Mouse (Mus musculus) ES-CJ7 (cell line): ENCODE results near the gene Trmo.

Experiments
- DNase-seq: peaks from one replicate; pipeline ENCODE4 v3.0.0; 2011; ENCODE audit warnings: low read depth, low spot score

The Trmo gene

DNA sequence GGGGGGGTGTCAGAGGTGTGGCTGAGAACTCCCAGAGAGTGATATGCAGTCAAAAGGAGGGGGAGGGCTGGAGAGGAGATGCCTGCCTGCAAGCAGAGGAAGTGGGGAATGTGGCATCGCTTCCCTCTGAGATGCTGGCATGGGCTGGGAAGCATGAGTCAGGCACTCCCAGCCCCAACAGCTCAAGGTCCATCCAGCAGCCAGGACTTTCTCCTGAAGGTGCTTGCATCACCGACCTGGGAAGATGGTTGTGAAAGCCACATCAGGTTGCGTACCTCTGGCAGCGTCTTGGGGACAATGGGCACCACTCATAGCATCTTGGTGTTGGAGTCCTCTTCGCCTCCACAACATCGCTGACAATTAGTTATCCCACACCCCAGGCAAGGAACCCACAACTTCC lies 18.8 kb downstream of the Trmo start:
- peak; percentile 23 for DNase-seq

DNA sequence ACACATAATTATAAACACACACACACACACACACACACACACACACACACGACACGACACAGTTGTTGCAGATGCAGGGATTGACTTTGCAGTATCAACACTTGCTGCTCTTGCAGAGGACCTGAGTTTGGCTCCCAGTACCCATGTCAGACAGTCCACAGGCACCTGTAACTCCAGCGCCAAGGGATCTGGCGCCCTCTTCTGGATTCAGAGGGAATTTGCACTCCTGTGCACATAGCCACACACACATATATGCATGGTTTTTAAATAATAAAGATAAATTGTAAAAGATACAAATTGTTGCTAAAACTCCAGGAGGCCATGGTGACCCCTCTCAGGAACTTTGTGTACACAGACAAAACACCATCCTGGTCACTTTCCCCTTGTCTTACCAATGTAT lies 20.2 kb downstream of the Trmo start:
- DNase-seq, result peak; percentile 59

DNA sequence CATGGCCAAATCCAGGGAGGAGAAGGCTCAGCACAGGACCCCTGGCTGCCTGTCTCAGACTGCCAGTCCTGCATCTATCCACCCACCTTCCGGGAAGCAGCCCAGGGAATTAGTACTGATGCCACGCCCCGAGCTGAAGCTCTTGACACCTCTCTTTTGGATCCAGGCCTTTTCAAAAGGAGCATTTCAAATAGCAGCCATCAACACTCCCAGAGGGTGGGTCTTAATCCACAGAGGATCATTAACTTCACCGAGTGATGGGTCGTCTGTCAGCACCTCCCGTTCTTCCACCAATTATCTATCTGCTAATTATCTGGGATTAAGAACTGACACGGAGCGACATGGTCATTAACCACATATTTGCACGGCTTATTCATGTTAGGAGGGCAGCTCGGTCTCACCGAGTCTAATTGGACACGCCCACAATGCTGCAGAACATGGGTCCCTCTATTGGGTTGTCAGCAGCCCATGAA lies 21.7 kb downstream of the Trmo start:
- peak; percentile 39 for DNase-seq

DNA sequence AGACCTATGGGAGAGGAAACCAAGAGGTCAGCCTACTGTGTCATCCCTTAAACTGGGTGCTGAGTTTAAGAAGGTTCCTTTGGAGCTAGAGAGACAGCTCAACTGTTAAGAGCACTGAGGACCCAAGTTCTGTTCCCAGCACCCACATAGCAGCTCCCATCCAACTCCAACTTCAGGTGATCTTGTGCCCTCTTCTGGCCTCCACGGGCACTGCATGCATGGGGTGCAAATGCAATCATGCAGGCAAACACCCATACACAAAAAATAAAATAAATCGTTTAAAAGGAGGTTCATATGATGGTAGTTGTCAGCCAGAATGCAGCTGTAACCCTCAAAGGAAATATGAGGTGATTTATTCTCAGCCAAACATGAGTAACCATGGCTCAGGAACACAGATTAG lies 24.9 kb downstream of the Trmo start:
- DNase-seq, result no peak

DNA sequence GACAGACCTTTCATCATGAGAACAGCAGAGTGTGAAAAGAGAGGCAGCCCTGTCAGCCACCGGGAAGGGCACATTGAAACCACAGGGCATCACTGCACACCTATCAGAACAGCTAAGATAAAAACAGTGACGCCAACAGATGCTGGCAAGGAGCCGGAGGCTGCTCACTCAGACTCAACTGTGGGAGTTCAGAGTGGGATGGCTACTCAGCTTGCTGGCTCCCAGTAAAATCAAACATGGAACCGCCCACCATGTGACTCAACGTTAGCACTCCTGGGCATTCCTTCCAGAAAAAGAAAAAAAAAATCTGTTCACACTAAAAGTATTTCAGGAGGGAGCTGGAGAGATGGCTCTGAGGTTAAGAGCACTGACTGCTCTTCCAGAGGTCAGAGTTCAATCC lies 28.0 kb downstream of the Trmo start:
- no peak for DNase-seq

DNA sequence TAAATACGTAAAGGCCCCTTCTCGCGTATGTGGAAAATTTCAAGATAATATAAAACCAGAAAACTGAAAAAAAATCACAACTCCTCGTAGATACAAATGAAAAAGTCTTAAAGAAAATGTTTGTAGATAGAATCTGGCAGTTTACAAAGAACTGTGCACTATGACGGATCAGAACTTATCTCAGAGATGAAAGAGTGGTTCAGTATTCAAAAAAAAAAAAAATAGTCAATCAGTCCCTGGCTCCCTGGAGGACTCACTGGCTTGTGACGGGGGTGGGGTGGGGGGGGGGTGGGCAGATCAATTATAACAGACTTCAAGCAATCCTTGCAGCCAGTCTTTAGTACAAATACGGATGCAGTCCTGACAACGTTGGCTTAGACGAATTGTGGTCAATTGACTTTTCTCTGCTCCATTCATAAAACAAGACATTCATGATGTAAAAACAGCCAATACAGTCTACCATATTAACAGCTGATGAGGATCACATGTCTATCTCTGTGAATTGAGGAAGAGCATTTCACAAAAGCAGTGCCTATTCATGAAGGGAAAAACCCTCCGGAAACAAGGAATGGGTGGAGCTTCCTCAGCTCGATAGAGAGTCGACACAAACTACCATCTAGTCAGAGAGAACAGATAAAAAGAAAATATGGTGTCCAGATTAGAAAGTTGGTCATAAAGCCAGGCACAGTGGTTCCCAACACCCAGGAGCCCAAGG lies 29.5 kb downstream of the Trmo start:
- no peak for DNase-seq

DNA sequence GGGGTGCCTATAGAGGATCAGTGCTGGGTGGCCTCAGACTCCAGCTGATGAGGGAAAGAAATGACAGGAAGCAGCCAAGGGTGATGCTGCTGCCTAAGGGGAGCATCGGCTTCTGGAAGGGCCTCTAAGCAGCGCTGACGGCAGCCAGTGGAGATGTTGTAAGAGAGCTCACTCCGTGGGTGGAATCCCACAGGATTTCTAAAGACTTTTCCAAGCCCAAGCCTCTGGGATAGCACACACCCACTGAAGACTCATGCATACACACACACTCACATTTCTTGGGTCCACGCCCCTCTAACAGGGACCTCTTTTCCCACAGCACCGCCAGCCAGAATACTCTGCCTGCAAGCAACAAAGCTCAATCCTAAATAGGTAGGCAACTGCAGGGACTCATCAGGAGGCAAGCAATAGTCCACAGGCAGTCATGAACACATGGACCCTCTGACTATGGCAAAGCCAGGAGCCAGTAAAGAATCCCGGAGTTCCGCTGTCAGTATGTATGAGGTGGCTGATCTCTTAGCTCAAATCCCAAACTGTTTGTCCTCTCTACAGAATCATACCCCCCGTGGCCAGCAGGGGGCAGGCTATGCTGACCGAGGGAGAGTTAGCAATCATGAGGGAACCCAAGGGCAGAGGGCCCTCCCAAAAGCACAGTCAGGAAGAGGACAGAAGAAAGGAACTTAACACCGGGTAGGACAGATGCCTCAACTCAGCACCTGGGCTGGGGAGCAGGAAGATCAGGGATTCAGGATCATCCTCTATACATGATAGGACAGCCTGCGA lies 32.7 kb downstream of the Trmo start:
- DNase-seq, result peak; percentile 79

DNA sequence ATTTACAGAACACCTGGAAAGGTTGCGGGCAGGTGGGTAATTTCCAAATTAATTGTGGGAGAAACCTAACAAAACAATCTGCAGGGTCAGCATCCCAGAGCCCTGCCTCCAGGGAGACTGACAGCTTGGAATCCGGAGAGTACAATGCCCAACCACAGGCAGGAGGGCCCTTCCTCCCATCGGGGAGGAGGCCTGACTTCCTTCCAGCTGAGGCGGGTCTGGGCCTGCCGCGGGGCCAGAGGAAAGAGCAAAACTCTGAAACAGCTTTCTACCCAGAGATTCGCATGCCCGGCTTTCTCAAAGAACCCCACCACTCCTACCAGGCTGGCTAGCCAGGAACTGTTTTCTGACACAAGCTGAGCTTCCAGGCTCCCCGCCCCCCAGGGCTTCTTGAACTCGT lies 36.2 kb downstream of the Trmo start:
- DNase-seq, result no peak

DNA sequence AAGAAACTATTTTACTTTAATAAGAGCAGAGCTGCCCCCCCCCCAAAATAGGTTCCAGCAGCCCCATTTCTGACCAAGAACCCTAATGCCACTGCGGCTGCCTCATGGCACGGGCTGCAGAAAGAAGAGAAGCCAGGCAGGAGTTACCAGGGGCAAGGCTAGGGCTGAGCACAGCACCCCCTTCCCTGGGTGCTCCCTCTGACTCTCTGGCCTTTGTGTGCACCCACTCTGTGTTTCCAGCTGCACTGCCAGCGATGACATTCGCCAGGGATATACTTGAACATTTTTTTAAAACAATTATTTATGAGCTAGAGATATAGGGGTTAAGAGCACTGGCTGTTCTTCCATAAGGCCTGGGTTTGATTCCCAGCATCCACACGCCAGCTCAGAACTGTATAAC lies 39.7 kb downstream of the Trmo start:
- DNase-seq, result no peak

DNA sequence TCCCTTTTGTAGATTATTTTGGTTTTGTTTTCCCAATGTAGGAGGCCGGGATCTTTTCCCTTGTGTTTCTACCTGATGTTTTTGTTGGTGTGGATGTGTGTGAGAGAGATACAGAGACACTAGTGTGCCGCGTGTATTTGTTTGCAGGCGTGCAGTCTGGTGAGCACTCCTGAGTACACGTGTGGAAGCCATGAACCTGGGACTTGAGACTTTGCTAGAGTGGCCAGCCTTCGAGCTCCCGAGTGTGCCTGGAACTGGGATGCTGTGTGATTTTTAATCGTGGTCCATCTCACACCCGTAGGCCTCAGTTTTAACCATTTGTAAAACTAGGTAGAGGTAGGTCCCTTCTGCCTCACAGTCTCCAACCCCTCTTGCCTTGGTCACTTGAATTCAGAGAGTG lies 40.3 kb downstream of the Trmo start:
- no peak for DNase-seq

DNA sequence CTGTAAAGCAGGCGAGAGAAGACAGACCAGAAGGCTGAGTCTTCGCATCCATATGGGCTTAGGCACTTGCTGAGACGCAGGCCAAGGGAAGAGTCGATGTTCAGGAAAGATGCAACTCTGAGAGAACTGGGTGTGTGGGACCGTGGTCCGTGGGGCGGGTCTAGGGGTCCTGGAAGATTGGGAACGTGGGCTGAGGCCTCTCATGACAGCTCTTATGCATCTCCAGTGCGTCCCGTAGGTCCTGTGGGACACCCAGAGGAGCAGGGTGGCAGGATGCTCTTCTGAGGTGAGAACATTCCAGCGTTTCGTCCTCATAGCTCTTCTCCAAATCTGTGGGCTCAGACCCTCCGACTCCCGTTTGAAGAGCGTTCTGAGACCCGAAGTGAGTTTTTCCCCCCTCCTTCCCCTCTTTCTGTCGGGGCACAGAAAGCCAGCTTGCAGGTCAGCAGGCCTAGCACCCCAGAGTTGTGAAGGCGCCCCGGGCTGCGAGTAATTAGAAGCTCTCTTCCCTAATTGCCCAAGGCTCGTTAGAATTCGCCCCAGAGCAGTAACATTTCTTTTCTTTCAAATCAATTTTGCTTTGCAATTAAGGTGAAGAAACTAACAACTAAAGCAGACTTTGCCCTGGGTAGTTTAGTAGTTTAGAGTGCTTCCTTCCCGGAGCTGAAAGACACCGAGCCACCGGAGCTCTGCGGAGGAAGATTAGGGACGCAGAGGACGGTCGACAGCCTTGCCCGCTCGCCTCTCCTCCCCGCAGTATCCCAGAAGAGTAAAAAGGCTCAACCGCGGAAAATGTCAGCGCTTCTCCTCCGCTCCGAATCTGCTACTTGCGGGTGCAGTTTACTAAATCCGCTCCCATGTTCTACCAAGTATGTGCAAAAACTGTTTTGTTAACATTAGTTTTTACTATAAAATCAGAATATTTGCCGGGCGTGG lies 41.4 kb downstream of the Trmo start:
- DNase-seq, result no peak

DNA sequence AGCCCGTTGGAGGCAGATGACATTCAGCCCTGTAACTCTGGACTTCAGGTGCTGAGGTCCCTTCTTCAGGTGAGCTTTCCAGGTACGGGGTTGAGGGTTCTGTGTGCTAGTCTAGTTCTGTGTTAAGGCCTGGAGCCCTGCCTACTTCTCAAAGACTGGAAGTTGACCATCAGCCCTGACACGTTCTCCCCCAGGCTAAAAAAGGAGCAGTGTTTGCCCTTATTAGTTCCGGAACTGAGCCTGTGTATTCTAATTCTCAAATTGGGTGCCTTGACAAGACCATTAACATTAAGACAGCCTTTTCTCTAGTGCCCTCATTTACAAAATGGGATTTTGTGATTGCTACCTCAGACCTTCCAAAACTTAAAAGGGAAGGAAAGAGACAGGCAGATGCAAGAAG lies 42.1 kb downstream of the Trmo start:
- DNase-seq, result no peak

DNA sequence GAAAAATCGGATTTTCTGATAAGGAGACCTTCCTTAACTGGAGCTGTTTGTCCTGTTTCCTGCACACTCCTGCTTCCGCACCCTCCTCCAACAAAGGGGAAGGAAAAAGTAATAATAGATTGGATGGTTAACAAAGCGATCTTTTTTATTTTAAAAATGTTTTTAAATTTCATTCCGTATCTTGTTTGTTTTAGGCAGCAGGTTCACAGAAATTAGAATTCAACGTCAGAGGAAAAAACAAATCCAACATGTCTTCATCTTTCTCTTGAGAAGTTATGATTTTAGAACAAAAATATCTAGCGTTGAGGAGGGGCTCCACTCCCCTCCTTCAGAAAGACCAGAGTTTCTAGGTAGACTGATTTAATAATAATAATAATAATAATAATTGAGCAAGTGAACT lies 43.0 kb downstream of the Trmo start:
- no peak for DNase-seq

DNA sequence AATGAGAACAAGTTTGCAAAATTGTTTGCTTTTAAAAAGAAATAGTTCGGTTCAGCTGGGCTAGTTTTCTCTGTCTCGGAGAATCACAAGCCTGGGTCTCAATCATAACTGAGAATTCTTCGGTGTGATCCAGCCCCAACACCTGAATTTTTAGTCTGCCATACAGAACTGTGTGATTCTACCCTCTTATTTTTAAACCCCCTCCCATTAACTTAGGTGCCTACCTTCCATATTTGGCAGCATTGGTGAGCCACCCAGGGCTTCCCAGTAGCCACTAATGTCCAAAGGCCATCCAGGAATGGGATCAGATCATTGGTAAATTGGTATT lies 43.5 kb downstream of the Trmo start:
- no peak for DNase-seq

DNA sequence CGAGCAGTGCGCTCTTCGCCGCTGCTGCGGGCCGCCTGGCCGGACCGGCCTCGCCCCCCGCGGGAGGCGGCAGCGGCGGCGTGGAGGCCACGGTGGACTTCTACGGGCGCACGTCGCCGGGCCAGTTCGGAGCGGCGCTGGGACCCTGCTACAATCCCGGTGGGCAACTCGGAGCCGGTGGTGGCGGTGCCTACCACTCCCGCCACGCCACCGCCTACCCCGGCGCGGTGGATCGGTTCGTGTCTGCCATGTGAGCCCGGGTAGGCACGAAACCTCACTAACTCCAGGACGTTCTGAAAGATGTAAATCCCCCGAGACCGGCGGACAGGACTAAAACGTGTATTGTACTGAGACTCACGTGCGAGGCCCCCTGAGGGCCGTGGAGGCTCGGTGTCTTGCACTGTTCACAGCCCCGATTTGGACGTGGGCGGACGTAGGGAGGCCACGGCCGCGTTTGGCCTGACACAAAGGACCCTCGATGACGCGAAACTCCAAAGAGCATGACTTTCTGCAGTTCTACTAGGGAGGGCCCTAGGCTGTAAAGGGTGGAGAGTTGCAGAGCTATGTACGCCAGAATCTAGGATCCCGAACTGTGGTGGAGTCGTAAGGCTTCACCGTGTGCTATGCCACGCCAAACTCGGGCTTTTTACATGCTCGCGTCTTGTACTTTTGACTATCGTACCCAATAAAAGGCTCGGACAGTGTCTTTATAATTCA lies 44.0 kb downstream of the Trmo start:
- DNase-seq, result peak; percentile 41

DNA sequence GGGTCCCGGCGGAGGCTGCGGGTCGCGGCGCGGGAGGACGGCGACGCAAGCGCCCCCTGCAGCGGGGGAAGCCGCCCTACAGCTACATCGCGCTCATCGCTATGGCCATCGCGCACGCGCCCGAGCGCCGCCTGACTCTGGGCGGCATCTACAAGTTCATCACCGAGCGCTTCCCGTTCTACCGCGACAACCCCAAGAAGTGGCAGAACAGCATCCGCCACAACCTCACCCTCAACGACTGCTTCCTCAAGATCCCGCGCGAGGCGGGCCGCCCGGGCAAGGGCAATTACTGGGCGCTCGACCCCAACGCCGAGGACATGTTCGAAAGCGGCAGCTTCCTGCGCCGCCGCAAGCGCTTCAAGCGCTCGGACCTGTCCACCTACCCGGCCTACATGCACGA lies 44.9 kb downstream of the Trmo start:
- peak; percentile 74 for DNase-seq

DNA sequence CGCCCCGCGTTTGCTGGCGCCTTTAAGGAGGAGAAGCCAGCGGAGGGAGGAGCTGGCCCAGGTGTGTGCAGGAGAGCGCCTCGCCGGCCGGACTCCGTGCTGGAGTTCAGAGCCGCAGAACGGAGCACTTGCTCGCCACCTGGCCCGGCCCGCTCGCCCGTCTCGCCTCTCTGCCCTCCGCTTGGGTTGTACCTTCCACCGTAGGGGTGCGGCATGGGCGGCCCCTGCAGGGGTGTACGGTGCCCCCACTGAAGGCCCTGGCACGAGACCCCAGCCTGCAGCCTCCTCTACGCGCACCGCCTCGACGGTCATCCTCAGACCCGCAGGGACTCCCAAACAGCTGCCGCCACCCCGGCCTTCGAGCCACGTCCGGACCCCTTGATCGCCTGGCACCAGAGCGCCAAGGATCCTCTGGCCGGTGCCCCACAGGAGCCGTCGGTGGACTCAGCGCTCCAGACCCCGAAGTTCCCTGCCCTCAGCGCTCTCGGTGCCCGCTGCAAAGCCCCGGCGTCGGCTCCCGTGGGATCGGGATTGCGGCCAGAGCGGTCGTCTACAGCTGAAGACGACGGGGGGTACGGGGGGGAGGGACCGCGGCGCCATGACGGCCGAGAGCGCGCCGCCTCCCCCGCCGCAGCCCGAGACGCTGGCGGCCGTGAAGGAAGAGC lies 45.5 kb downstream of the Trmo start, which contains the start of gene Foxe1:
Gene Foxe1, plus strand, starts transcription at position 14 of the 665 bp plus-strand sequence.
- peak; percentile 42 for DNase-seq

DNA sequence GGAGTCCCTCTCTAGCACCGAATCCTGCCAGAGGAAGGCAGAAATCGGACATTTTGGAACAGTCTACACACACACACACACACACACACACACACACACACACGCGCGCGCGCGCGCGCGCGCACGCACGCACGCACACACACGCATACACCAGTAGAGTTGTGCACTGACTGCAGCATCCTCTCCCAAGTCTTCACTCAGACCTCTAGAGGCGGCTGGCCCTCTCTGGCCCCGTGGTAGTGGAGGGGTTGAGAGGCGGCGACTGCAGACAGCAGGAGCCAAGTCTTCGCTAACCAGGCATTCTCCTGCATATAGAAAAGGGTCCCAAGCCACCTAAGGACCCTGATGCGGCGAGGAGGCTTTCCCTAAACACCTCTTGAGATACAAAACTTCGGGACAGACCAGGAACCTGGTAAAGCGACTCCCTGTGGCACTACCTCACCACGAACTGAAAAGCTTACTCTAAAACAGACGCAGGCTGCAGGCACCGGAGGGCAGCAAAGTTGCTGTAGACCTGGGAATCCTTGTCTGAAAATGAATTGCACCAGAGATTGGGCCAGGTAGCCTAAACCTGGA lies 46.4 kb downstream of the Trmo start:
- DNase-seq, result peak; percentile 41

DNA sequence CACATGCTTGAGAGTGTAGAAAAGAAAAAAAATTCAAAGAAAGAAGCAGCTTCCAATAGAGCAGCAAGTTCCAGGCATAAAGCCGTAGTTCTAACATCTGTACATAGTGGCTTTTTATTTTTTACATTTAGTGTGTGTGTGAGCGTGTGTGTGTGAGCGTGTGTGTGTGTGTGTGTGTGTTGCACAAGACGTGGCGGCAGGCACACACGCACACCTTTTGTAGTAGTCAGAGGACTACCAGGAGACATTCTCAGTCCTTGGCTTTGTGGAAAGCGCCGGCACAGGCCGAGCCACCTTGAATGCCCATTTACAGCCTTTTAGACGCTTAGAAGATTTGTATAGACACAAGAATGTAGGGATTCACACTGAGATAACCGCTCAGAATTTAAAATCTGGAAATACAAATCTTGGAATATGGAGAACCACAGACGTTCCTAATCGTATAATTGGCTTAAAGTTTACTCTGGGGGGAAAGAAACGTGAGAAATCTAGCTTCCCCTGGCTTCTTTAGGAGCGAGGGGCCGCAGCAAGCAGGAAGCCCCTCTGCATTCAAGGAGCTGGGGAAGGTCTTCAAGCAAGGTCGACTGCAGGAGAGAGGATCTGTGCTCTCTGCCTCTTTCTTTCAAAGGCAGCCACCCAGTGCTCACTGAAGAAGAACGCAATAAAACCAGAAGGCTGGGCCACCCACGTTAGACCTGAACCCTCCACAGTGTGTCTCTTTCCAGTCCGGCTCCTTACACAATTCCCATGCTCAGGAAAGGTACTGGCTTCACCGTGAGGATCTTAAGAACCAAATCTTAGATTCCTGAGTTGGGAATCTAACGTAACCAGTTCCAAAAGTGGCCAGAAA lies 47.2 kb downstream of the Trmo start:
- no peak for DNase-seq

DNA sequence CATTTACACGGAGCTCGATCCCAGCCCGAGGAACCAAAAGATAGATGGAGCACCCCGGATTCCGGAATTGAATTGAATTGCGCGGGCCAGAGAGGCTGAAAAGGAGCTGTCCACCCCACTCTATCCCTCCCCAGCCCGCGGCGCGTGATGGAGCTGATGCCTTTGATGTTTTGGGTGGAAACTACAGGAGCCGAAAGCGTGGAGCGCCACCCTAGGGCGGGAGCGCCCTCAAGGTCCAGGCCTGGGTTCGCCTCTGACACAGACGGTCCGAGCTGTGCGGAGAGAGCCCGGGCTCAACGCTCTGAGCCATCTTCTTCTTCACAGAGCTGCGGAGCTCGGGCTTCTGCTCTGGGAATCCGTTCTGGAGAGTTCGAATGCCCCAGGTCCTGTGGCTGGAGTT lies 49.7 kb downstream of the Trmo start:
- no peak for DNase-seq
